Mouse (Mus musculus) heart, embryonic 14.5 days (tissue): ENCODE results near the gene Dcpp2. TPM values are rescaled to one million over a fixed set of nuclear protein-coding genes. Genes with fewer than 3 reads are reported as not detected.

ENCODE experiments used
- ATAC-seq: fragments of 200-750 bp; cut with Nextera tagmentation; 2 replicates; pipeline ENCODE4 v1.8.0; 2017; ENCODE audit warnings: low read depth, moderate TSS enrichment; ENCODE audit not compliant: insufficient number of reproducible peaks, insufficient read depth, low FRiP score
- H3K27ac ChIP-seq, 2 experiments: fragments of 200-500 bp in 1 of 2; fragments of 300-500 bp in 1 of 2; sonication (generic) in 1 of 2; replicated peaks in 1 of 2; 2 replicates each; pipeline ENCODE4 v1.5.1; 2012 to 2014; ENCODE audit warnings: low read depth in 2 of 2, low read length in 2 of 2, control low read depth in 1 of 2, mild to moderate bottlenecking in 1 of 2, mixed read lengths in 1 of 2; ENCODE audit not compliant: control insufficient read depth in 1 of 2, insufficient read depth in 1 of 2
- H3K27me3 ChIP-seq: fragments of 300-500 bp; sonication (generic); 2 replicates; pipeline ENCODE4 v1.6.1; 2014; ENCODE audit warnings: mild to moderate bottlenecking, low read length, control low read depth; ENCODE audit not compliant: control insufficient read depth, insufficient read depth
- H3K36me3 ChIP-seq: fragments of 300-500 bp; sonication (generic); 2 replicates; pipeline ENCODE4 v1.6.1; 2014; ENCODE audit warnings: mild to moderate bottlenecking, control low read depth, low read length, mixed read lengths; ENCODE audit not compliant: control insufficient read depth, insufficient read depth
- H3K4me1 ChIP-seq, 2 experiments: fragments of 200-500 bp in 1 of 2; fragments of 300-500 bp in 1 of 2; sonication (generic) in 1 of 2; 2 replicates each; pipeline ENCODE4 v1.6.1; 2012 to 2014; ENCODE audit warnings: low read length in 2 of 2, control low read depth in 1 of 2, mixed read lengths in 1 of 2; ENCODE audit not compliant: control insufficient read depth in 2 of 2, insufficient read depth in 2 of 2
- H3K4me2 ChIP-seq: fragments of 300-500 bp; sonication (generic); 2 replicates; pipeline ENCODE4 v1.6.1; 2014; ENCODE audit warnings: mild to moderate bottlenecking, low read length
- H3K4me3 ChIP-seq, 2 experiments: fragments of 200-500 bp in 1 of 2; fragments of 300-500 bp in 1 of 2; sonication (generic) in 1 of 2; 2 replicates each; pipeline ENCODE4 v1.5.1; 2012 to 2014; ENCODE audit warnings: low read length in 2 of 2, mild to moderate bottlenecking in 2 of 2, control low read depth in 1 of 2, low read depth in 1 of 2, moderate library complexity in 1 of 2; ENCODE audit not compliant: control insufficient read depth in 1 of 2, insufficient read depth in 1 of 2
- H3K9ac ChIP-seq: fragments of 300-500 bp; sonication (generic); 2 replicates; pipeline ENCODE4 v1.6.1; 2014; ENCODE audit warnings: mild to moderate bottlenecking, low read length
- H3K9me3 ChIP-seq: fragments of 300-500 bp; sonication (generic); 2 replicates; pipeline ENCODE4 v1.6.1; 2016; ENCODE audit warnings: low read length, control low read depth; ENCODE audit not compliant: control insufficient read depth
- WGBS: fragments of 180-500 bp; shearing (Covaris S2); extraction: QIAGEN DNeasy Blood & Tissue Kit; methylation state at CpG from one replicate; pipeline ENCODE4 v1.1.7; 2014; 5-methylcytosine and 5-hydroxymethylcytosine counted together
- polyA plus RNA-seq: library from polyadenylated mRNA; unstranded; fragments of >200 nt; fragmentation: Nextera tagmentation; extraction: Ambion mirVana; gene quantifications from 2 replicates; pipeline ENCODE4 v1.2.1, GENCODE M21; 2014

Gene Dcpp2
- polyA plus RNA-seq, 1 experiment from 2014 or later = not detected

GRCm38 (mm10) chr17:23850853-23851749, 29.6 kb upstream of the Dcpp2 start:
- H3K27me3 ChIP-seq = no peaks in the 10 kb centered on the region
- no peak overlapping the region for H3K4me2 ChIP-seq
- H3K4me3 ChIP-seq = no peak overlapping the region
- H3K9me3 ChIP-seq = no peaks in the 10 kb centered on the region
- no peak overlapping the region for H3K27ac ChIP-seq
- WGBS = 48% methylated on average over 18 of the region's 19 CpGs
- no peak for ATAC-seq
- peaks cover 5 to 7% of the 10 kb centered on the region in 2 experiments for H3K4me1 ChIP-seq
- H3K36me3 ChIP-seq = no peaks in the 10 kb centered on the region
- H3K9ac ChIP-seq = no peak overlapping the region

GRCm38 (mm10) chr17:23853292-23853691, 27.4 kb upstream of the Dcpp2 start:
- no peaks in the 10 kb centered on the region for H3K9me3 ChIP-seq
- no peaks in the 10 kb centered on the region for H3K36me3 ChIP-seq
- no peak overlapping the region for H3K4me3 ChIP-seq
- WGBS = 42% methylated on average over 5 of the region's 5 CpGs
- peaks cover 5 to 7% of the 10 kb centered on the region in 2 experiments for H3K4me1 ChIP-seq
- H3K27me3 ChIP-seq = no peaks in the 10 kb centered on the region
- no peak for ATAC-seq
- no peak overlapping the region for H3K9ac ChIP-seq
- H3K4me2 ChIP-seq = no peak overlapping the region
- H3K27ac ChIP-seq = no peak overlapping the region

- peaks cover 5 to 7% of the 10 kb centered on the region in 2 experiments for H3K4me1 ChIP-seq
- no peak overlapping the region for H3K9ac ChIP-seq
- H3K36me3 ChIP-seq = no peaks in the 10 kb centered on the region
- H3K4me3 ChIP-seq = no peak overlapping the region
- H3K27ac ChIP-seq = no peak overlapping the region; a peak in 1 of 4 replicates
- no peaks in the 10 kb centered on the region for H3K9me3 ChIP-seq
- no peak overlapping the region for H3K4me2 ChIP-seq
- 50% methylated on average over 10 of the region's 10 CpGs for WGBS
- no peaks in the 10 kb centered on the region for H3K27me3 ChIP-seq
- ATAC-seq = 0 out of 2 replicates have a peak, but pooled peaks have one; percentile 25
Measured at GRCm38 (mm10) chr17:23854229-23854765, 26.4 kb upstream of the Dcpp2 start.

- H3K27ac ChIP-seq = no peak overlapping the region
- no peaks in the 10 kb centered on the region for H3K27me3 ChIP-seq
- no peaks in the 10 kb centered on the region for H3K36me3 ChIP-seq
- H3K4me1 ChIP-seq = peaks cover 5 to 7% of the 10 kb centered on the region in 2 experiments
- 81% methylated on average over 6 of the region's 6 CpGs for WGBS
- no peak overlapping the region for H3K9ac ChIP-seq
- no peak for ATAC-seq
- H3K4me3 ChIP-seq = no peak overlapping the region
- no peaks in the 10 kb centered on the region for H3K9me3 ChIP-seq
- no peak overlapping the region for H3K4me2 ChIP-seq
Measured at GRCm38 (mm10) chr17:23857193-23857592, 23.5 kb upstream of the Dcpp2 start.

- Histone ChIP-seq H3K36me3 (no peaks in the 10 kb centered on the region), H3K9me3 (no peaks in the 10 kb centered on the region), H3K4me1 (peaks cover 5 to 7% of the 10 kb centered on the region in 2 experiments), H3K4me2 (no peak overlapping the region), H3K9ac (no peak overlapping the region), H3K27ac (no peak overlapping the region), H3K27me3 (no peaks in the 10 kb centered on the region), H3K4me3 (no peak overlapping the region)
- no peak for ATAC-seq
- WGBS = 76% methylated on average over 2 of the region's 2 CpGs
Measured at GRCm38 (mm10) chr17:23857913-23858312, 22.8 kb upstream of the Dcpp2 start.

- H3K4me2 ChIP-seq = no peak overlapping the region
- no peak for ATAC-seq
- H3K27me3 ChIP-seq = no peaks in the 10 kb centered on the region
- H3K9ac ChIP-seq = no peak overlapping the region
- no peaks in the 10 kb centered on the region for H3K4me1 ChIP-seq
- no peaks in the 10 kb centered on the region for H3K36me3 ChIP-seq
- H3K27ac ChIP-seq = no peak overlapping the region
- no peak overlapping the region for H3K4me3 ChIP-seq
- no peaks in the 10 kb centered on the region for H3K9me3 ChIP-seq
- WGBS = 93% methylated on average over 4 of the region's 4 CpGs
Measured at GRCm38 (mm10) chr17:23862926-23863325, 17.8 kb upstream of the Dcpp2 start.

- Histone ChIP-seq H3K4me3 (no peak within 1 kb of the TSS), H3K9me3 (no peaks in the 10 kb centered on the region), H3K9ac (no peak within 1 kb of the TSS), H3K27ac (no peak within 1 kb of the TSS), H3K27me3 (no peaks in the 10 kb centered on the region), H3K4me1 (no peaks in the 10 kb centered on the region), H3K4me2 (no peak within 1 kb of the TSS), H3K36me3 (no peaks in the 10 kb centered on the region)
- no peak for ATAC-seq
- 76% methylated on average over 15 of the region's 15 CpGs for WGBS
Measured at GRCm38 (mm10) chr17:23867756-23868155, 12.9 kb upstream of the Dcpp2 start, which contains the start of gene Prss21. Gene Prss21 (plus strand): TSS chr17:23868056.
